Mouse (Mus musculus) right cerebral cortex, postnatal 10 days (tissue): ENCODE measurements around the gene Nfkbib.

Experiments used
- DNase-seq, 2 experiments: peaks; one replicate each; pipeline ENCODE4 v3.0.0; 2021; ENCODE audit warnings: low spot score in 2 of 2

The Nfkbib gene

GRCm38 (mm10) chr7:28769414-28769958 lies 2.2 kb upstream of the Nfkbib start:
- DNase-seq, result no peak

- no peak for DNase-seq
Measured at GRCm38 (mm10) chr7:28766910-28767309, 402 bp downstream of the Nfkbib start.

- DNase-seq, result peak; percentile 99
Measured at GRCm38 (mm10) chr7:28766173-28766879, 986 bp downstream of the Nfkbib start, which contains the start of gene Sirt2. Gene Sirt2 (plus strand): TSS chr7:28766735.

GRCm38 (mm10) chr7:28765211-28765610 lies 2.1 kb downstream of the Nfkbib start:
- DNase-seq, result no peak

GRCm38 (mm10) chr7:28761907-28762306 lies 5.4 kb downstream of the Nfkbib start:
- no peak for DNase-seq

GRCm38 (mm10) chr7:28758623-28759022 lies 8.7 kb downstream of the Nfkbib start:
- DNase-seq, result no peak

- DNase-seq, result no peak
Measured at GRCm38 (mm10) chr7:28756079-28756478, 11.2 kb downstream of the Nfkbib start, which contains the start of gene Ccer2. Gene Ccer2 (plus strand): TSS chr7:28756174.

- DNase-seq, result no peak
Measured at GRCm38 (mm10) chr7:28749935-28750334, 17.4 kb downstream of the Nfkbib start.

GRCm38 (mm10) chr7:28741709-28742438 lies 25.4 kb downstream of the Nfkbib start, which contains the start of the genes Mrps12 and Sars2:
Gene Mrps12 (minus strand): TSS chr7:28741820.
Gene Sars2 (plus strand): TSS chr7:28741992.
- peak; percentile 97 to 99 for DNase-seq

- no peak for DNase-seq
Measured at GRCm38 (mm10) chr7:28741368-28741708, 26.0 kb downstream of the Nfkbib start.

GRCm38 (mm10) chr7:28740949-28741348 lies 26.4 kb downstream of the Nfkbib start:
- DNase-seq, result no peak

GRCm38 (mm10) chr7:28739829-28740228 lies 27.5 kb downstream of the Nfkbib start:
- no peak for DNase-seq

GRCm38 (mm10) chr7:28735701-28736100 lies 31.6 kb downstream of the Nfkbib start:
- no peak for DNase-seq

GRCm38 (mm10) chr7:28733211-28733610 lies 34.1 kb downstream of the Nfkbib start:
- DNase-seq, result no peak

GRCm38 (mm10) chr7:28732341-28733142 lies 34.8 kb downstream of the Nfkbib start:
- DNase-seq, result peak; percentile 64 to 66

- peak; percentile 56 to 76 for DNase-seq
Measured at GRCm38 (mm10) chr7:28727649-28728340, 39.5 kb downstream of the Nfkbib start.

- peak; percentile 84 to 89 for DNase-seq
Measured at GRCm38 (mm10) chr7:28726600-28726999, 40.7 kb downstream of the Nfkbib start.

- DNase-seq, result no peak
Measured at GRCm38 (mm10) chr7:28724613-28725012, 42.7 kb downstream of the Nfkbib start.

GRCm38 (mm10) chr7:28722079-28722478 lies 45.2 kb downstream of the Nfkbib start:
- no peak for DNase-seq

GRCm38 (mm10) chr7:28720753-28721537 lies 46.4 kb downstream of the Nfkbib start:
- no peak for DNase-seq
